Mouse (Mus musculus): ENCODE measurements around the gene Fam241b.

Gene Fam241b

GRCm38 (mm10) chr10:62143820-62144219, at the start of gene Fam241b:
Gene Fam241b, minus strand, starts transcription at chr10:62143920.
- DNase-seq (ENCODE audit: low spot score), result no peak

GRCm38 (mm10) chr10:62192701-62193157, 49.0 kb upstream of the Fam241b start:
- peak; percentile 38 for DNase-seq (ENCODE audit: low spot score)

GRCm38 (mm10) chr10:62190821-62191220, 47.1 kb upstream of the Fam241b start:
- DNase-seq (ENCODE audit: low spot score), result no peak

- peak; percentile 33 for DNase-seq (ENCODE audit: low spot score)
These were observed 46.2 kb upstream of the Fam241b start for GRCm38 (mm10) chr10:62189910-62190309.

GRCm38 (mm10) chr10:62189303-62189702, 45.6 kb upstream of the Fam241b start:
- no peak for DNase-seq (ENCODE audit: low spot score)

- peak; percentile 57 for DNase-seq (ENCODE audit: low spot score)
These were observed 43.2 kb upstream of the Fam241b start for GRCm38 (mm10) chr10:62186882-62187281.

- DNase-seq (ENCODE audit: low spot score), result peak; percentile 88
These were observed 39.3 kb upstream of the Fam241b start for GRCm38 (mm10) chr10:62183053-62183452.

- no peak for DNase-seq (ENCODE audit: low spot score)
These were observed 38.8 kb upstream of the Fam241b start for GRCm38 (mm10) chr10:62182471-62183014.

GRCm38 (mm10) chr10:62181701-62182100, 38.0 kb upstream of the Fam241b start:
- no peak for DNase-seq (ENCODE audit: low spot score)

- DNase-seq (ENCODE audit: low spot score), result no peak
These were observed 36.2 kb upstream of the Fam241b start for GRCm38 (mm10) chr10:62179944-62180343.

- DNase-seq (ENCODE audit: low spot score), result no peak
These were observed 31.0 kb upstream of the Fam241b start for GRCm38 (mm10) chr10:62174533-62175313.

GRCm38 (mm10) chr10:62173941-62174448, 30.3 kb upstream of the Fam241b start:
- DNase-seq (ENCODE audit: low spot score), result no peak

- no peak for DNase-seq (ENCODE audit: low spot score)
These were observed 29.3 kb upstream of the Fam241b start for GRCm38 (mm10) chr10:62172841-62173553.

GRCm38 (mm10) chr10:62162410-62162809, 18.7 kb upstream of the Fam241b start:
- no peak for DNase-seq (ENCODE audit: low spot score)

- DNase-seq (ENCODE audit: low spot score), result no peak
These were observed 6.2 kb upstream of the Fam241b start for GRCm38 (mm10) chr10:62149929-62150328.

- DNase-seq (ENCODE audit: low spot score), result no peak
These were observed 3.9 kb upstream of the Fam241b start for GRCm38 (mm10) chr10:62147466-62148248.

- no peak for DNase-seq (ENCODE audit: low spot score)
These were observed 2.2 kb upstream of the Fam241b start for GRCm38 (mm10) chr10:62145957-62146356.

GRCm38 (mm10) chr10:62138040-62138439, 5.7 kb downstream of the Fam241b start:
- DNase-seq (ENCODE audit: low spot score), result no peak

- DNase-seq (ENCODE audit: low spot score), result no peak
These were observed 6.6 kb downstream of the Fam241b start for GRCm38 (mm10) chr10:62137150-62137549.

- DNase-seq (ENCODE audit: low spot score), result peak; percentile 57
These were observed 7.8 kb downstream of the Fam241b start for GRCm38 (mm10) chr10:62135696-62136470.

- DNase-seq (ENCODE audit: low spot score), result no peak
These were observed 10.9 kb downstream of the Fam241b start, which contains the start of gene Neurog3 for GRCm38 (mm10) chr10:62132691-62133281. Gene Neurog3, plus strand, starts transcription at chr10:62133090.

Measured in testis, postnatal 14 days (tissue).